Mouse (Mus musculus): ENCODE data around the gene Srebf2.

Srebf2 gene

GRCm38 (mm10) chr15:82252097-82252496 is 105.1 kb downstream of the Srebf2 start, which contains the start of gene 1500009C09Rik:
Gene 1500009C09Rik, plus strand, starts transcription at chr15:82252397.
- peaks cover 5% of the 10 kb centered on the region; the same call in 1 of the 2 replicates for H3K9me3 ChIP-seq (ENCODE audit: low read length)
- no peak for TF ChIP-seq CTCF (conservative IDR thresholded peaks at IDR 0.05; ENCODE audit: low read length)
- TF ChIP-seq NANOG (IDR thresholded peaks at IDR 0.05; ENCODE audit: borderline replicate concordance, low read length): no peak
- TF ChIP-seq POU5F1 (IDR thresholded peaks at IDR 0.05; ENCODE audit: borderline replicate concordance, low read length): no peak; the same call in 1 of the 2 replicates
- H3K36me3 ChIP-seq (ENCODE audit: insufficient read depth, low read length): no peaks in the 10 kb centered on the region
- H3K4me3 ChIP-seq (replicated peaks; ENCODE audit: low read length): no peak within 1 kb of the TSS
- H3K27me3 ChIP-seq (ENCODE audit: insufficient read depth, low read length): no peaks in the 10 kb centered on the region
- peaks cover 87% of the 10 kb centered on the region for H3K4me1 ChIP-seq (replicated peaks; ENCODE audit: low read depth, low read length)
